Mouse (Mus musculus): Measurements from ENCODE around the gene 4933407L21Rik. TPM values are rescaled to one million over a fixed set of nuclear protein-coding genes. Genes with fewer than 3 reads are reported as not detected.

4933407L21Rik gene
- 1 to 10 TPM; 3.0 to 3.4 TPM for total RNA-seq (2021)

- DNase-seq = peak; percentile 73 to 78
Observed at GRCm38 (mm10) chr1:85928057-85928687, at the start of gene 4933407L21Rik. Gene 4933407L21Rik, plus strand, starts transcription at chr1:85928483.

- no peak for DNase-seq
Observed at GRCm38 (mm10) chr1:85882003-85882402, 46.3 kb upstream of the 4933407L21Rik start.

DNA sequence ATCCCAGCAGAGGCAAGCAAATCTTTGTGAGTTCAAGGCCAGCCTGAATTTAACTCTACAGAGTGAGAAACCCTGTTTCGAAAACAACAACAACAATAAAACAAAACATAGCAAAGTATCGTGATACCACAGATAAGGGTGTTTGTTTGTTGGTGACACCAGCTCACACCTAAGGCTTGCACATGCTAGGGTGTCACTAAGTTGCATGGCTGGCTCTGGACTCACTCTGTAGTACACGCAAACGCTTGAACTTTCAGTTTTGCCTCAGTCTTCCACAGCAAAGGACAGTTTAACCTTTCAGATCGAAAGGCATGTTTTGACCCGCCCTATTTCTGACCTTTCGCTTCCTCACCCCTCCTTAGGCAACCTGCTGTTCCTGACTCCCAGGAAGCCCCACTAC, 41.1 kb upstream of the 4933407L21Rik start:
- no peak for DNase-seq

GRCm38 (mm10) chr1:85894231-85894747, 34.0 kb upstream of the 4933407L21Rik start, which contains the start of gene Itm2c:
Gene Itm2c, plus strand, starts transcription at chr1:85894281.
- peak; percentile 90 to 92 for DNase-seq

DNA sequence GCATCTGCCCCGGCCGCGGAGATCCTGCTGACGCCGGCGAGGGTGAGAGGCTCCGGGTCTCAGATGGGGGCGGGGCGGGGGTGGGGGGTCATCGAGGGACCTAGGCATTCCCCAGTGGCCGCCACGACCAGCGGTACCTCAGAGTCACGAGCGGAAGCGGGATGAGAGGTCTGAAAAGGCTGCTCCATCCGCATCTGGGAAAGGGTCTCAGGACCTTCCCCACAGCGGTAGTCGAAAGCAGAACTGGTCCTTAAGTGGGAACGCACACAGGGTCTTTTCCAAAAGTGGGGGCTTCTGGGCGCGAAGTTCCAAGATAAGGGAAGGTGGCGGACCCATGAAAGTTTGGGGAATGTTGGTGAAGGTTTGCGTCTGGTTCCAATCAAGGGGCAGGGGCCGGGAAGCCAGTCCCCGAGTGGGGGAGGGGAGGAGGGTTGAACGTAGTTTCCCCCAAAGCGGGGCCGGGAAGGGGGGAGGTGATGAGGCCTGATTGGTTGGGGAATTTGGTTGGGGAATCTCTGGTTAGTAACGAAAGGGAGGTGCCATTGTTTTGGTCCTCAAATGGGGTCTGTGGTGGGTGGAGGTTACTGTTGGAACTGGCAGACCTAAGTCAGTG, 33.4 kb upstream of the 4933407L21Rik start:
- no peak for DNase-seq

GRCm38 (mm10) chr1:85895391-85895837, 32.9 kb upstream of the 4933407L21Rik start:
- peak in 1 of 2 experiments; percentile 62 for DNase-seq

- DNase-seq = no peak
Observed at GRCm38 (mm10) chr1:85896110-85896509, 32.2 kb upstream of the 4933407L21Rik start.

DNA sequence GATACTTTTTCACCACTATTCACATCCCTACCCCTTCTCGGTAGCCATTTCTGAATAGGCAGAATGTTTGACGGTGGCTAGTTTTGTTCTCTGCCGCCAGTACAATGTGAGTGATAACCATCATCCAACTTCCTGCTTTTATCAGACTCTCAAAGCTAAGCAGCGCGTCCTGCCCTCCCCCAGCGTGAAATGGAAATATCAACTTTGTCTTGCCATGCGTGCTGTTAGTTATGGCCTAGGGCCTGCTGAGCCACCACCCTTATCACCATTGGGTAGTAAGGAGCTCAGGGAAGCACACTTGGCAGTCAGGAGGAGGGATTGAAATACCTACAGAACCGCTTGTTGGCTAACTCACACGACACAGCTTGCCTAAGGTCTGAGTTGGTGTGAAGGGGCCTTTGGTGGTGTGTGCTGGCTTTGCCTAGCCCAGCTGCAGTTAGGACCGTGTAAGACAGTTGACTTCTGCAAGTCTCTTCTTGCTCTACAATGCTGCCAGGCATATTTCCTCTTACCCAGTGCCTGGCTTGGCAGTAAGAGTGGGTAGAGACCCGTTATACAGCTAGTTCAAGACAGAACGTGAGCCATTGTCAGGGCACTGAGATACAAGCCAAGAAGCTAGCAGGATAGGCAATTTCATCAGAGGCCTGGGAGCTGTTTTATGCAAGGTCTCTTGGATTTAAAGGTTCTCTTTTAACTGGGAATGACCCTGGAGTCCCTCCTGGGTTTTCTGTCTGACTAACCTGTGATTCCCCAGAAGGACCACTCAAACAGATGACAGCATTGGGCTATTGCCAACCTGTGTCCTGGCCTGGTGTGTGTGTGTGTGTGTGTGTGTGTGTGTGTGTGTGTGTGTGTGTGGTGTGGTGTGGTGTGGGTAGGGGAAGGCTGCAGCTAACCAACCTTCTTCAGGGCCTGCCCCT, 31.2 kb upstream of the 4933407L21Rik start:
- DNase-seq = no peak

GRCm38 (mm10) chr1:85897901-85898760, 30.2 kb upstream of the 4933407L21Rik start:
- no peak for DNase-seq

GRCm38 (mm10) chr1:85898761-85899387, 29.4 kb upstream of the 4933407L21Rik start:
- no peak for DNase-seq

DNA sequence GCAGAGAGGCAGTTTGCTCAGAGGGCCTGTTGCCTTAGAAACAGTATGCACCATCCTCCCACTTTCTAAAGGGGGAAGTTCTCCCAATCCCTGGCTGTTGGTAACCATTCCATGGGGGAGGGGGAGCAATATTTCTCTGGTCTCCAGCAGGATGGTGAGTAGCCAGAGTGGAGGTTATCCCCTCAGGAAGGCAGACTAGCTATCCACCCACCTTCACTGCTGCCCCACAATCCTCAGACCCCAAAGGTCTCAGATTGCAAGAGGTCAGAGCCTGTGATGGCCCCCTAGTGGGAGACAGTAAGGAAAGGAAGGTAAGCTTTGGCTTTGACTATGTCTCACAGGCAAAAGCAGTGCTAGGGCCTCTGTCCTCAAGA, 28.9 kb upstream of the 4933407L21Rik start:
- peak; percentile 52 to 54 for DNase-seq

GRCm38 (mm10) chr1:85900521-85901333, 27.6 kb upstream of the 4933407L21Rik start:
- no peak for DNase-seq

DNA sequence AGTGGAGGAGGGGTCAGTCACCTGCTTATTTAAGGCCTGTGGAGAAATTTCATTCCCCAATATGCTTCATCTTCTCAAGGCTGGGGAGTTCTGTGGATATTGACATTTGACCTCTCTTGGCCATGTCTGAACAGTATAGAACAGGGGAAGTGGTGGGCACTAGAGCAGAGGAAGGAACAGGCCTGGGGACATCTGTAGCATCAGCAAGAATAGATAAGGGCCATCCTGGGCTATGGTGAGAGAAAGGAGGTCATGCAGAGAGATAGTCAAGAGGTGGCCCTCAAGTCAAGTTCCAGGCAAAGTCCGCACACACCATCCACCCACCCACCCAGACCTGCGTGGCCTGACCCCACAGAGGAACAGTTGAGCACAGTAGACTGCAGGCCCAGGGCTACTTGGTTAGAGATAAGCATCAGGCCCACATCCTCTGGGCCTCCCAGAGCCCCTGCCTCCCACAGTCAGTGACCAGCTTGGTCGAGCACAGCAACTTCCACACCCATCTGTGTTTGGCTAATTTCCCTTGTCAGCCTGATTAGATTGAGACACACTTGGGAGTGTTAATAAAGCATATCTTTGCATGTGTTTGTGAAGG, 26.7 kb upstream of the 4933407L21Rik start:
- DNase-seq = no peak

GRCm38 (mm10) chr1:85902108-85902561, 26.1 kb upstream of the 4933407L21Rik start:
- no peak for DNase-seq

GRCm38 (mm10) chr1:85906892-85907291, 21.4 kb upstream of the 4933407L21Rik start:
- DNase-seq = no peak

DNA sequence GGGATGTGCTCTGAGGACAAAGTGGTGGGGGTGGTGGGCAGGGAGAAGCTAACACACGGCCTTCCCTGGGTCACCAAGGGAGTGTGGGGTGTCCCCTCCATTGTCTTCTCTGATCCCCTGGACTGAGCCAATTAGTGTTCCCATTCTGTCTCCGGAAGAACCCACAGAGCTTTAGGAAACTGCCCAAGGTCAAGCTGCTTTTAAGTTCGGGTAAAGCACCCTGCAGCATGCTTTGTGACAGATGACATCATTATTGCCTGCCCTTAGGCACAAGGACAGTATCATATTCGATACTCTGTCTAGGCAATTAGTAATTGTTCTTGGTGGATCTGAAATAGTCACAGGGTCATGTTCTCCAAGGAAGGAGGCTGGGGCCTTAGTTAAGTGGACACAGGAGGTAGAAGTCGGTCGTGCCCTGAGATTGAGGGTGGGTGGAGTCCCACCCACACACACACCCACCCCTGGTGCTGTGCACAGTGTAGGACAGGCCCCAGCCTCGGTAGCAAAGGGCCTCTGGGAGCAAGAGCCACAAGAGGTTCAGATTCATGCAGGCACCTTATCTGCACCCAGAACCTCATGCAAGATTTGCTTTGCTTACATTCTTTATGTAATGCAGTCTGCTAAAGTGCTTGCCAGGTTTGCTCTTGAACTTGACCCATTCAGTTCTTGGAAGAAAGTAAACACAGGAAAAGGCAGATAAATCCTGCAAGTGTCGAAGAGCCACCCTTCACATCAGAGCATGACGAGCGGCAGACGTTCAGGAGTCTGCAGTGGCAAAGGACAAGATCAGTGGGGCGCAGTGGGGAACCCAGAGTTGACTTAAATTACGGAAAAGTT, 19.3 kb upstream of the 4933407L21Rik start:
- no peak for DNase-seq

- DNase-seq = no peak
Observed at GRCm38 (mm10) chr1:85913078-85913755, 15.1 kb upstream of the 4933407L21Rik start.

- DNase-seq = no peak
Observed at GRCm38 (mm10) chr1:85915890-85916289, 12.4 kb upstream of the 4933407L21Rik start.

Data from layer of hippocampus, postnatal 36 days (tissue).